Mouse (Mus musculus): ENCODE results near the gene Dppa1. TPM values are rescaled to one million over a fixed set of nuclear protein-coding genes. Genes with fewer than 3 reads are reported as not detected.

Dppa1 gene
- polyA plus RNA-seq, 1 experiment from 2014 or later = not detected

DNA sequence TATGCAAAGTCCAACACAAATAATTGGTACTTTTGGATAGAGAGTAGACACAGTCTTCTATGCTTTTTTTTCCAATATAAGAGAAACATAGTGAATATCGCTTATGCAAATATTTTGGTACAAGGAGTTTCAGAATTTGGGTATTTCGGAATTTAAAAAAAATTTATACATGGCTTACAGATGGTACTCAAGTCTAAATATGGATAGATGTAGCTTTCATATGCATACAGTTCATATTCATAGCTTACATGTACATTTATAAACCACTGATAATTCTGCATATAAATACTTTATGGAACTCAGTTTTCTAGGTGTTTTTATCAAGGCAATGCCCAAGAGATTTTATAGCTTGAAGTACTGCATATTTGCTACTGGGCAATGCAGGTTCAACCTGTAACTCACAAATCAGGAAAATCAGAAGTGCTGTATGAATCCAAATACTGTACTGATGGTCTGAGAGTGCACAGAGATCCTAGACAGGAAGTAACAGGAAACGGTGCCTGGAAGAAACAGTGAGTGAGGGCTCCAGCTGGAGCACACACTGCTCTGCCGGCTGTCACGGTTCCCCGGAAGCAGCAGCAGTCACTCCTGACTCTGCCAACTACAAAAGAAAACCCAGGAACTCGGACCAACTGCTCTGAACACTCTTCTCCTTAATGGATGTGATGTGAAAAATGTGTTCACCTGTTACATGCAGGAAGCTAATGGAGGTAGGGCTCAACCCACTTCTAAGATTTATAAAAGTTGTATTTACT lies 8.5 kb downstream of the Dppa1 start:
- 60% methylated on average over 7 of the region's 7 CpGs for WGBS
- no peaks in the 10 kb centered on the region for H3K4me1 ChIP-seq
- no peaks in the 10 kb centered on the region for H3K27me3 ChIP-seq
- no peaks in the 10 kb centered on the region for H3K36me3 ChIP-seq
- no peak overlapping the region for H3K4me2 ChIP-seq (replicated peaks)
- H3K9me3 ChIP-seq (replicated peaks) = no peaks in the 10 kb centered on the region
- H3K27ac ChIP-seq (replicated peaks) = no peak overlapping the region
- no peak overlapping the region for H3K9ac ChIP-seq
- no peak for ATAC-seq (ENCODE audit: insufficient number of reproducible peaks, low FRiP score, low TSS enrichment, low read depth)
- H3K4me3 ChIP-seq (replicated peaks) = no peak overlapping the region

DNA sequence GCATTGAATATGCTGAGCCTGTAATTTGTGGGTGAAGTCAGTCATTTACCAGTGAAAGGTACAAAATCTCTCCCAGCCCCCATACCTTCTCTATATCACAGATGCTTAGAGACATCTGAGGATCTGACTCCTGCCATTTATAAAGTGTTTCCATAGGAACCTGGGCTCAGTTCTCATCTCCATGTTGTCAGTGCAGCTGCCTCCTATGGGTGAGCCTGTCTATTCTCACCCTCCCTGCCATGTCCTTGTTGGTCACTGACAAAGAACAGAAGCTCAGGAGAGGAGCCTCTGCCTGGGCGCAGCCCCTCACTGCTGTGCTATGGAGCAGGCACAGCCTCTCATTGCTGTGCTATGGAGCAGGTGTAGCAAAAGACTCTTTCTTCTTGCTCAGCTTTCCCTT lies 9.1 kb downstream of the Dppa1 start:
- Histone ChIP-seq H3K27me3 (no peaks in the 10 kb centered on the region), H3K9ac (no peak overlapping the region), H3K36me3 (no peaks in the 10 kb centered on the region), H3K4me2 (replicated peaks) (no peak overlapping the region), H3K27ac (replicated peaks) (no peak overlapping the region), H3K9me3 (replicated peaks) (no peaks in the 10 kb centered on the region), H3K4me3 (replicated peaks) (no peak overlapping the region), H3K4me1 (no peaks in the 10 kb centered on the region)
- no peak for ATAC-seq (ENCODE audit: insufficient number of reproducible peaks, low FRiP score, low TSS enrichment, low read depth)
- 70% methylated on average over 1 of the region's 1 CpGs for WGBS

DNA sequence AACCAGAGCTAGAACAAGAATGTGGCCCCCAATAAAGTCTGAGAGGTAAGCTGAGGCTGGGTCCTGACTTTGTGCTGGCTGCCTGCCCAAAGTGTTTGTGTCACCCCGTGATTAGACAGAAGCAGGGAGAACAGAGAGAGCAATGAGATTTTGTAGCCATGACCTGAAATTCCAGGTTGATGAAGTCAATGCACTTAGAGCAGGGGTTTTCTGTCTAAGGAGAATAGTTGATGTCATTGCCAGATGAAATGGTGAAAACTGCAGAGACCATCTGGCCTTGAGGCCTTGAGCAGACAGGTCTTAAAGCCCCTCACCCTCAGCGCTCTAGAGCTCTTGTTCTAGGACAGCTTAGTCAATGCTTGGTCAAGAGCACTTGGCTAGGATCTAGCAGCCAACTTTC lies 36.6 kb downstream of the Dppa1 start:
- Histone ChIP-seq H3K36me3 (no peaks in the 10 kb centered on the region), H3K4me1 (no peaks in the 10 kb centered on the region), H3K9me3 (replicated peaks) (no peaks in the 10 kb centered on the region), H3K9ac (no peak overlapping the region), H3K4me3 (replicated peaks) (no peak overlapping the region), H3K27me3 (no peaks in the 10 kb centered on the region), H3K27ac (replicated peaks) (no peak overlapping the region), H3K4me2 (replicated peaks) (no peak overlapping the region)
- ATAC-seq (ENCODE audit: insufficient number of reproducible peaks, low FRiP score, low TSS enrichment, low read depth) = no peak
- 76% methylated on average over 2 of the region's 2 CpGs for WGBS

DNA sequence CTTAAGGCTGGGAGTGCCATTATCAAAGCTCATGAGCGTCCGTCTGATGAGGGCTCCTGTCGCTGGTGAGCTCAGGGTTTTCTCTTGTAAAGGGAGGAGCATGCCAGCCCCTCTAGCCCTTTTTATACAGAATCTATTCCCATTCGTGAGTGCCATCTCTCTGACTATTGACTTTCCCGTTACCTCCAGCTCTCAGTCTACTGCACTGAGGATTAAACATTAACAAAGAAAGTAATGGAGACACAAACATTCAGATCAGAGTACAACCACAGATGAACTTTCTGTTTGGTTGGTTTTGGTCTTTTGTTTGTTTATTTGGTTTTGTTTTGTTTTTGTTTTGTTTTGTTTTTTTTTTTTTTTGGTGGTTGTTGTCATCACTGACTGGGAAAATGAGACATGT lies 46.3 kb downstream of the Dppa1 start:
- no peak overlapping the region for H3K4me2 ChIP-seq (replicated peaks)
- no peaks in the 10 kb centered on the region for H3K9me3 ChIP-seq (replicated peaks)
- H3K9ac ChIP-seq = no peak overlapping the region
- H3K36me3 ChIP-seq = no peaks in the 10 kb centered on the region
- H3K27ac ChIP-seq (replicated peaks) = no peak overlapping the region
- no peak overlapping the region for H3K4me3 ChIP-seq (replicated peaks)
- ATAC-seq (ENCODE audit: insufficient number of reproducible peaks, low FRiP score, low TSS enrichment, low read depth) = no peak
- H3K27me3 ChIP-seq = no peaks in the 10 kb centered on the region
- H3K4me1 ChIP-seq = no peaks in the 10 kb centered on the region
- WGBS = 89% methylated on average over 5 of the region's 5 CpGs

DNA sequence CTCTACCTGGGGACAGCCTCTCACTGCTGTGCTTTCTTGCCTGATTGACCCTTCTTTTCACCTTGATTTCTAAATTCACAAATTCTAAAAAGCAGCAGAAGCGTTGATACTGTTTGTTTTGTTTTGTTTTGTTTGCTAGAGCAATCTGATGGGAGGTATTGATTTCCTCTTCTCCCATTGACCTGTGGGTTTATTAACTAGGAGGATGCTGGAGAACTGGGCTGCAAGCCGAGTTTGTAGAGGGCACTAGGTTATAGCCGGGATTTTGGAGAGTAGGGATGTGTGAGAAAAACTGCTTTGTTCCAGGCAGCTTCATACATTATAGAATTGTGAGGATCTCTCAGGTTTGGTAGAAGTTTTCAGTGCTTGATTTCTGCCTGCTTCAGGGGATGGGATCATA lies 48.6 kb downstream of the Dppa1 start:
- ATAC-seq (ENCODE audit: insufficient number of reproducible peaks, low FRiP score, low TSS enrichment, low read depth) = no peak
- no peaks in the 10 kb centered on the region for H3K36me3 ChIP-seq
- H3K9me3 ChIP-seq (replicated peaks) = no peaks in the 10 kb centered on the region
- H3K27me3 ChIP-seq = no peaks in the 10 kb centered on the region
- H3K4me3 ChIP-seq (replicated peaks) = no peak overlapping the region
- H3K9ac ChIP-seq = no peak overlapping the region
- no peak overlapping the region for H3K27ac ChIP-seq (replicated peaks)
- WGBS = 81% methylated on average over 3 of the region's 3 CpGs
- no peak overlapping the region for H3K4me2 ChIP-seq (replicated peaks)
- H3K4me1 ChIP-seq = no peaks in the 10 kb centered on the region

DNA sequence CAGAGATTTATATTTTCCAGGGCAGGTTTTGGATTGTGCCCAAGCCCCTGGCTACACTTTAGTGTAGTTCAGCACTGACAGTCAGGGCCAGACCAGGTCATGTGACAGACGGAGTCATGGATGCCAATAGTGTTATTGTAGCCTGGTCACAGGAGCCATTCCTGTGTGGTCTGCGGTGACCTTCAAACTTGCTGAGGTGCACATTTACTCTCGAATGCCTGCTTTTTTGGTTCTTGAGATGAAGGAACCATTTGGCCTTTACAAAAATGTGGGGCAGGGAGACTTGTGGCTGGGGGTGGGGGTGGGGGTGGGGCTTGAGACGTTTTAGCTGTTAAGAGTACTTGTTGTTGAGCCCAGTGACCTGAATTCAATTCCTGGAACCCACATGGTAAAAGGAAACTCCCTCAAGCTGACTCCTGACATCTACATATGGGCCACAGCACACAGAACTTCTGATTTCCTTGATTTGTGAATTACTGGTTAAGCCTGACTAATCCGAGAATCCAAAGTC lies 50.2 kb downstream of the Dppa1 start:
- WGBS = 43% methylated on average over 5 of the region's 5 CpGs
- peak overlapping the region; percentile 34; the same call in 1 of the 2 replicates for H3K27ac ChIP-seq (replicated peaks)
- no peak overlapping the region for H3K4me3 ChIP-seq (replicated peaks)
- H3K27me3 ChIP-seq = no peaks in the 10 kb centered on the region
- ATAC-seq (ENCODE audit: insufficient number of reproducible peaks, low FRiP score, low TSS enrichment, low read depth) = peak; percentile 83
- H3K9ac ChIP-seq = no peak overlapping the region
- no peaks in the 10 kb centered on the region for H3K36me3 ChIP-seq
- no peak overlapping the region for H3K4me2 ChIP-seq (replicated peaks)
- H3K9me3 ChIP-seq (replicated peaks) = no peaks in the 10 kb centered on the region
- H3K4me1 ChIP-seq = no peaks in the 10 kb centered on the region

DNA sequence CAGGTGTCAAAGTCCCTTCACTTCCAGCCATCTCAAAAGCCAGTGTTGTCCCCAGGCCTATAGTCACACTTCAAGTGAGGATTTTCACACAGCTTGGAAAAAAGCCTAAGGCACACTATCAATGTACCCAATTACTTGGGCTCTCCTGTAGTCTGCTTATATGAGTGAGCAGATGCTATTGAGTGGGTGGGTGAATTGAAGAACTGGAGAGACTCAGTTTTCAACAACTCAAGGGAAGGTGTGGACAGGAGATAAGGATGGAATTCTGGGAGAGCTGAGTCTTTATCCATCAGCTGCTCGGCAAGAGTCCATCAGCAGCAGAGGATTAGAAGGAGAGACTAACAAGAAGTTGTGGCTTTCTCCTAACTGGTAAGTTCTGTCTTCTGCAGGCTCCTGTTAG lies 57.7 kb downstream of the Dppa1 start, which contains the start of gene BC053393:
Gene BC053393, plus strand, starts transcription at position 210 of the 400 bp plus-strand sequence.
- no peaks in the 10 kb centered on the region for H3K9me3 ChIP-seq (replicated peaks)

DNA sequence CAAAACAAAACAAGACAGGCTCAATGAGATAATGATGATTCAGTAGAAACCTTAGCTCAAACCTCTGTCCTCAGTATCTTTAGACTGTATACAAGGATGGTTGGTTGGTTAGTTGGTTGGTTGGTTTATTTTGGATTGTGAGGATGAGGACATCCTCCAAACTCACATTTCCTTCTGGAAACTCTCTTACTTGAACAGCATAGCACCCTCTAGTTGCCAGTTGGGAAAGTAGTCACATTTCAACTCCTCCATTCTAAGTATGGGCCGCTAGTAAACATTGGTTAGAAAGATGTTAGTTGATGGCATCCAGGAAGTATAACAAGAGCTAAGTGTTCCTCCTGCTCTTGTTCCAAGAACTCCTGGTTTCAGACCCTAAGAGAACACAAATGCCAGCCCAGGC lies 60.0 kb downstream of the Dppa1 start:
- H3K4me1 ChIP-seq = no peaks in the 10 kb centered on the region
- H3K36me3 ChIP-seq = no peaks in the 10 kb centered on the region
- H3K27ac ChIP-seq (replicated peaks) = no peak overlapping the region
- 74% methylated on average over 1 of the region's 1 CpGs for WGBS
- ATAC-seq (ENCODE audit: insufficient number of reproducible peaks, low FRiP score, low TSS enrichment, low read depth) = no peak
- H3K9me3 ChIP-seq (replicated peaks) = no peaks in the 10 kb centered on the region
- H3K9ac ChIP-seq = no peak overlapping the region
- H3K4me2 ChIP-seq (replicated peaks) = no peak overlapping the region
- no peak overlapping the region for H3K4me3 ChIP-seq (replicated peaks)
- H3K27me3 ChIP-seq = no peaks in the 10 kb centered on the region

More for the DNA sequence above, 57.7 kb downstream of the Dppa1 start, which contains the start of gene BC053393:
- Histone ChIP-seq H3K4me1 (no peaks in the 10 kb centered on the region), H3K9ac (no peak within 1 kb of the TSS), H3K27me3 (no peaks in the 10 kb centered on the region), H3K4me2 (replicated peaks) (no peak within 1 kb of the TSS), H3K27ac (replicated peaks) (no peak within 1 kb of the TSS), H3K4me3 (replicated peaks) (no peak within 1 kb of the TSS), H3K36me3 (no peaks in the 10 kb centered on the region)
- no peak for ATAC-seq (ENCODE audit: insufficient number of reproducible peaks, low FRiP score, low TSS enrichment, low read depth)
- WGBS = 93% methylated on average over 1 of the region's 1 CpGs

DNA sequence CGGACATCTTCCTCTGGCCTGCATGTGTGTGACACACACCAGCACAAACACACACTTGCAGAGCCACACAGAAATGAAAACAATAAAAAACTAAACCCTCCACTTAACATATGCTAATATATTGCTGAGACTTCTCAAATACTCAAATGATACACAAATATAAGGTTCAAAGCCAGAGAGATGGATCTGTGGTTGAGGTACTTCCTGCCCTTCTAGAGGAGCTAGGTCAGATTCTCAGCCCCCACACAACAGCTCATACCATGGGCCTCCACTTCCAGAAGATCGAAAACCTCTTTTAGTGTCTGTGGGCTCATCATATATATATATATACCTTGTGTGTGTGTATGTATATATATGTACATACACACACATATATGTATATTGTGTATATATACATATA lies 63.1 kb downstream of the Dppa1 start:
- no peak for ATAC-seq (ENCODE audit: insufficient number of reproducible peaks, low FRiP score, low TSS enrichment, low read depth)
- H3K4me1 ChIP-seq = no peaks in the 10 kb centered on the region

DNA sequence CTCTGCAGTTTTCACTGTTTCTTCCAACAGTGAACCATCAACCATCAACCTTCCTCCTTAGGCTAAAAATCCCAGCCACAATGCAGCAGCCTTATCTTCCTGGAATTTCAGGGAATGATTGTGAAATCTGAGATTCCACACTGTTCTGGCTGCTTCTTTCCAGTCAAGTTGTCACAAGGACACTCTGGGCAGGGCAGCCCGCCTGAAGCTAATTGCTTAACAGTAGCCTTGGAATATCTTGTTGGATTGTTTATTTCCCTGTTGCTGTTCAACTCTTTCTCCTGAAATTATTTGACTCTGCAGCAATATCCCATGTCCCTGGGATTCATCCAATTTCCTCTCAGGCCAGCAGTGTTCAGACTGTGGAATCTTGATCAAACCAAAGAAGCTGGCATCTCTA lies 64.4 kb downstream of the Dppa1 start:
- 53% methylated on average over 1 of the region's 1 CpGs for WGBS
- Histone ChIP-seq H3K4me2 (replicated peaks) (no peak overlapping the region), H3K4me1 (no peaks in the 10 kb centered on the region), H3K4me3 (replicated peaks) (no peak overlapping the region), H3K9me3 (replicated peaks) (no peaks in the 10 kb centered on the region), H3K9ac (no peak overlapping the region), H3K36me3 (no peaks in the 10 kb centered on the region), H3K27ac (replicated peaks) (no peak overlapping the region), H3K27me3 (no peaks in the 10 kb centered on the region)
- ATAC-seq (ENCODE audit: insufficient number of reproducible peaks, low FRiP score, low TSS enrichment, low read depth) = no peak

More for the DNA sequence above, 63.1 kb downstream of the Dppa1 start:
- Histone ChIP-seq H3K9ac (no peak overlapping the region), H3K27me3 (no peaks in the 10 kb centered on the region), H3K4me3 (replicated peaks) (no peak overlapping the region), H3K4me2 (replicated peaks) (no peak overlapping the region), H3K9me3 (replicated peaks) (no peaks in the 10 kb centered on the region), H3K36me3 (no peaks in the 10 kb centered on the region), H3K27ac (replicated peaks) (no peak overlapping the region)
- 87% methylated on average over 2 of the region's 2 CpGs for WGBS

DNA sequence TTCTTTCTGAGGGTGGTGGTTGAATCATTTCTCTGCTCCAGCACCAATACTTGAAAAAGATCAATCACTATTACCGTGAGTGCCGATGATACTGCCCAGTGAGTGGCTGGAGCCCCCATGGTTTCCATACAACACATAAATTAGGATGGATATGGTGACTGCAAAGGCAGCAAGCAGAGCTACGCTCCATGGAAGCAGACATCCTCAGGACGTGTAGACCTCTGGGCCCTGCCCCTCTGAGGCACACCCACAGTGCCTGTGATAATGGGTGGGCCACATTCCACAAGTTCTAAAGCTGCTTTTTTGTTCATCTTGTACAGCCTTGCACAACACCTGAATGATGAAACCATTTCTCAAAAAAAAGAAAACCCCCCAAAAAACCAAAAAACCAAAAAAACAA lies 68.0 kb downstream of the Dppa1 start:
- Histone ChIP-seq H3K27ac (replicated peaks) (no peak overlapping the region), H3K4me3 (replicated peaks) (no peak overlapping the region), H3K36me3 (no peaks in the 10 kb centered on the region), H3K4me2 (replicated peaks) (no peak overlapping the region), H3K27me3 (no peaks in the 10 kb centered on the region), H3K9me3 (replicated peaks) (no peaks in the 10 kb centered on the region), H3K9ac (no peak overlapping the region), H3K4me1 (no peaks in the 10 kb centered on the region)
- ATAC-seq (ENCODE audit: insufficient number of reproducible peaks, low FRiP score, low TSS enrichment, low read depth) = no peak
- 78% methylated on average over 4 of the region's 4 CpGs for WGBS

All from embryonic facial prominence, embryonic 15.5 days (tissue).